Mouse (Mus musculus) telencephalon, adult 2 months (tissue): Measurements from ENCODE around the gene Fkbp14.

Experiments
- DNase-seq: peaks from one replicate; pipeline ENCODE4 v3.0.0-alpha.2; 2011; ENCODE audit warnings: low read depth, low spot score

Gene Fkbp14

GRCm38 (mm10) chr6:54548314-54549019 lies 48.6 kb downstream of the Fkbp14 start:
- DNase-seq, result no peak

- DNase-seq, result no peak
Measured at GRCm38 (mm10) chr6:54543646-54544045, 53.5 kb downstream of the Fkbp14 start.

- peak; percentile 69 for DNase-seq
Measured at GRCm38 (mm10) chr6:54542836-54543235, 54.3 kb downstream of the Fkbp14 start.

GRCm38 (mm10) chr6:54540252-54540887 lies 56.7 kb downstream of the Fkbp14 start:
- DNase-seq, result peak; percentile 34

- no peak for DNase-seq
Measured at GRCm38 (mm10) chr6:54539396-54539795, 57.7 kb downstream of the Fkbp14 start.

- no peak for DNase-seq
Measured at GRCm38 (mm10) chr6:54538773-54539173, 58.3 kb downstream of the Fkbp14 start.

- DNase-seq, result no peak
Measured at GRCm38 (mm10) chr6:54537053-54537452, 60.1 kb downstream of the Fkbp14 start.

- DNase-seq, result no peak
Measured at GRCm38 (mm10) chr6:54535485-54535884, 61.6 kb downstream of the Fkbp14 start.

GRCm38 (mm10) chr6:54531048-54531481 lies 66.0 kb downstream of the Fkbp14 start:
- peak; percentile 82 for DNase-seq

- no peak for DNase-seq
Measured at GRCm38 (mm10) chr6:54530182-54530581, 66.9 kb downstream of the Fkbp14 start.

- DNase-seq, result no peak
Measured at GRCm38 (mm10) chr6:54528666-54529065, 68.4 kb downstream of the Fkbp14 start.
